Mouse (Mus musculus): ENCODE measurements around the gene Scaf1. TPM values are rescaled to one million over a fixed set of nuclear protein-coding genes. Genes with fewer than 3 reads are reported as not detected.

Gene Scaf1
- 67.6 and 79.5 TPM in 2 replicates for polyA plus RNA-seq (2012; rRNA removed; ENCODE audit: low replicate concordance)

DNA sequence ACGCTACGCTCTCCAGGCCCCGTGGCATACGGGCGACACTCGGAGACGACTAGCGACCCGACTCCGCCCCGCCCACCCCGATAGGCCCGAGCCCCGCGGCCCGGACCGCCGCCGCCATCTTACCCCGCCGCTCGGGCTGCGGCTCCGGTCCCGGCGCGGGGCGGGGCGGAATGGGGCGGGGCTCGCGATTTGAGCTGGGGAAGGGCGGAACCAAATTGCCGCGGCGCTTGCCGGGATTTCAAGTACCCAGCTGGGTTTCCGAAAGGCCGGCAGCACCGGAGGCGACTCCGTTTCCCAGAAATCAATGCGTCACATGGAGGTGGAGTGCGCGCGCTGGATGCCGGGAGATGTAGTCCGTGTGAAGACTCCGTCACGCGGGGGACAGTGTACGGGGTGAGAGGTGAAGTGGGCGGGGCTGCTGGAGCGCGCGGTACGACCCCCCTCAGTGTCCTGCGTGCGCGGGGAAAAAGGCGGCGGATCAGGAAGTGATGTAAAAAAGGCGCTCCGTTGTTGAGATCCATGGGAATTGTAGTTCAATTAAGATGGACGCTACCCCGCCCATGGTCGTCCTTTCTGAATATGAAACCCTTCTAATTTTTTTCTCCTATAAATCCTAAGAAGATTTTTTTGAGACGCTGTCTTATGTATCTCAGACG, at the start of gene Scaf1:
TSS of gene Scaf1 (minus strand) at position 407 of the 656 bp plus-strand sequence.

DNA sequence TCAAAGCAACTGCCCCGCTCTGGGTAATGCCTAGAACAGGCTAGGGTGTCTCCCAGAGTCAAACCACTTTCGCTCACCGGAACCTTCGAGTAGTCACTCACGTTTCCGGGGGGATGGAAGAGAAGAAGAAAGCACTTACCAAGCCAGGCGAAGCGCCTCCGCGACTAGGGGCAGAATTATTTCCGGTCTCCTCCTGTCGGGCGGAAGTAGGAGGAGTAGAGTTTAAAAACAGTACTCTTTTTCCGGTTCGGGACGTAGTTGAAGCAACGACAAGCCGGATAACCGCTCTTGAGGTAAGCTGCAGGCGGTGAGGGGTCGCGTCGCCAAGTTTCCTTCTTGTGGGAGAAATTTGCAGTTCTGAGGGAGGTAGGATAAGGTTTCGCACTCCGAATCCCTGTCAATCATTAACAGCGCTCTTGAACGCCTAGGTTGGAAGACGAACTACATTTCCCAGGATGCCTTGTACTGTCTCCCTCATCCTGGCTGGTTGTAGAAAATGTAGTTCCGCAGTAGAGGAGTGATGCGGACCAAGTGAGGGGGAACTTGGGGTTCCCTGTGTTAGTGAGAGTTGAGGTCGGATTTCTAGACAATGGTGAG, 46.2 kb upstream of the Scaf1 start, which contains the start of the genes Nosip and Prrg2:
TSS of gene Nosip (plus strand) at position 191 of the 597 bp plus-strand sequence.
TSS of gene Prrg2 (minus strand) at position 439 of the 597 bp plus-strand sequence.

DNA sequence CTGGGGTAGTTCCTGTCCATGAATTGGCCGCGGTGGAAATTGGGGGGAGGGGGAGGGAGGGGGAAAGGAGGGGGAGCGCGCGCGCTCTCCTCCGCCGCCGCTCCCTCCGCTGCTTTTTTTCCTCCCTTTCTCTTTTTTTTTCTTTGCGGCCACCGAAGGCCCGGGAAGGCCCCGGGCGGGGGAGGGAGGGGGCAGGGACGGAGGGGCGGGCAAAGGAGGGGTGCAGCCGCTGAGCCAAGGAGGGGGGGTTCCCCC, 36.6 kb upstream of the Scaf1 start, which contains the start of gene Prr12:
TSS of gene Prr12 (minus strand) at position 20 of the 255 bp plus-strand sequence.

DNA sequence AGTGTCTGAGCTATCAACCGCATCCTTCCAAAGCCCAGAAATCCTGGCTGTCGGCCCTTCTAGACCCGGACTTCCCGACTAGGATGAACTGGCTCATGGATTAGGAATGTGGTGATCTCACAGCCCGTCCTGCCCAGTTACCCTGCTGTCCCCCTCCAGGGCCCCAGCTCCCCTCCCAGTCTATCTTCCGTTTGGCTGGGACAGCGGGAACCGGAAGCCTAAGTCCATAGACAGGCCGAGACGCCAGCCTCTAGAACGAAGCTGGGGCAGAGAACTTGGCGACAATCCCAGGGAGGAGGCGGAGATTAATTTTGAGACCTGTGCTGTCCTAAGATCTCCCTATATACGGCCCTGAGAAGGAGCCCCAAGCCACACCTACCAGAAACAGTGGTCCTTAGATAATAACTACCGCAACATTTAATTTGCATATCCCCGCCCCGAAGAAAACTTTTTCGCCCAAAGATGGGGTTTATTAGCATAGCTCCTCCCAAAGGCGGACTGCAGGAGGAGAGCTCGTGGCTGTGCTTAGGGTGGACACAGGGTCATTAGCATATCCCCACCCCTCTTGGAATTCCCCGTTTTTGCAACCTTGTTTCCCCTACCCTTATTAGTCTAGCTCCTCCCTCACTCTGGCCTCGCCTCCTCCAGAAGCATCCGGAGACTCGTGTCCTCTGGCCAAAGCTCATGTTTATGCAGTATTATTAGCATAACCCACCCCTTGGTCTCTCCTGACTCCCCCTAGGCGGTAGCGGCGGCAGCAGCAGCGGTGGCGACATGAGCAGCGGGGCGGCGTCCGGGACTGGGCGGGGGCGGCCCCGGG, 1.3 kb upstream of the Scaf1 start, which contains the start of gene Rras:
TSS of gene Rras (plus strand) at position 720 of the 820 bp plus-strand sequence.

DNA sequence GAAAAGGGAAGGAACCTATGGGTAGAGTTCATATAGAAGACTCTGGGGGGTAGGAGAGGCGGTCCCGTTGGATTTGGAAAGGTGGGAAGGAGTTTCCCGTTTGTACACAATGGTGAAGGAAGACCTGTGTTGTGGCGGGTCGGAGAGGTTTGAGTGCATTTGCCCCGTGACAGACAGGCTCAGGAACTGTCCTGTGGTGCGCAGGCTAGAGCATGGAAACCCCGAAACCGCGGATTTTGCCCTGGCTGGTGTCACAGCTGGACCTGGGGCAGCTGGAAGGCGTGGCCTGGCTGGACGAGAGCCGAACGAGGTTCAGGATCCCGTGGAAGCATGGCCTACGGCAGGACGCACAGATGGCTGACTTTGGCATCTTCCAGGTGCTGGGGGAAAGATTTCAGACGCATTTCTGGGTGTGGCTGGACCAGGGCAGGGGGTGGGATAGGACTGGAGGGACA, 17.6 kb downstream of the Scaf1 start, which contains the start of gene Bcl2l12:
TSS of gene Bcl2l12 (minus strand) at position 212 of the 455 bp plus-strand sequence.

DNA sequence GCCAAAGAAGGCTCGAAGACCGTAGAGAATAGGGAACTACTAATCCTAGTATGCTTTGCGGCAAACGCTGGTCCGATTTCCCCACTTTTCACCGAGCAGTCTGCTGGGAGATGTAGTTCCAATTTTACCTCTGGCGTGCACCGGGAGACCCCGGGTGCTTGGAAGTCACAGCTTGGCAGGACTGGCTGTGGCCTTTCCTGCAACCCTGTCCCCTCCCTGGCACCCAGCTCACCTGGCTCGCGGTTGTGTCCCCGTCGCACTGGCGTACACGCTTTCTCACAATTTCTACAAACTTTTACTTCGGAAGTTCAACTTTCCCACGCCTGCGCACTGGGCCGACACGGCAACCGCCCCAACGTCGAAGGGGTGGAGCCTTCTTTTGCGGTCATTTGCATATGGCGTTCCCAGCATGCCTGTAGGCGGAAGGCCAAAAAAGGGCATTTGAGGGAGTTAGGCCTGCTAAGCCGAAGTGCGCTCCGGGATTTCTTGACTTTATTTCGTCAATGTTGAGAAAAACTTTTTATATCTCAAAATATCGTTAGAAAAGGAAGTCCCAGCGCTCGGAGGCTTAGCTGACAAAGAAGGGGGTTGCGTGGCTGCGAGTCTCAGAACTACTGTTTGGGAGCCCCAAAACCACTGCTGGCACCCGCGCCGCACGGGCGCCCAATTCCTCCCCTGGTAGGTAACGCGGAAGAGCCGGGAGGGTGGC, 18.8 kb downstream of the Scaf1 start, which contains the start of gene Irf3:
TSS of gene Irf3 (plus strand) at position 418 of the 709 bp plus-strand sequence.

DNA sequence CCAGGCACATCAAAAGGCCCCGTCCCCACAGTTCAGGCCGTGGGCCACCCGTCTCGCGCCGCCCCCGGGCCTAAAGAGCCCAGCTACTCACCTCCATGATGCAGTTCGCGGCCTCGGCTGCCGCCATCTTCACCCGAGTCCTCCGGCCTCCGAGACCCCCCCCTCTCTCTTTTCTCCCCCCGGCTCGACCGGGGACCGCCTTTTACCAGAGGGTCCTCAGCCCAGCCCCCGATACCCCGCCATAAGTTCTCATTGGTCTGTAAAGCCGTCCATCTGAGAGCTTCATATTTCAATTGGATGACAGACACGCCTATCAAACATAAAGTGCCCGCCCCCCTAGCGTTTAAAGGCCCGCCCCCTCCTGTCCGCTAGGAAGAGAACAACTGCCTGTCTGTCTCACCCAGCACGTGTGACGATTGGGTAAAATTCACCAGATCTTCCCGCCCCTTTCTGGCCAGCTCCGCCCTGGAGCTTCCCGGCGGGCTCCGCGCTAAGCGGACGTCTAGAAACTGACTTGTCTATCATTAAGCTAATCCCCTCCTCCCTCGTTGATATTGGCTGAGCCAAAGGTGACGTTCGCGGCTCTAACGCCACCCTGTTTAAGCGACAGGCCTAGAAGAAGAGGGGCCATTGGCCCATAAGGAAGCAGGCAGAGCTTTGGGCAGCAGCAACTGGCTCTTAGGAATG, 29.8 kb downstream of the Scaf1 start, which contains the start of gene Prmt1:
TSS of gene Prmt1 (minus strand) at position 377 of the 687 bp plus-strand sequence.

DNA sequence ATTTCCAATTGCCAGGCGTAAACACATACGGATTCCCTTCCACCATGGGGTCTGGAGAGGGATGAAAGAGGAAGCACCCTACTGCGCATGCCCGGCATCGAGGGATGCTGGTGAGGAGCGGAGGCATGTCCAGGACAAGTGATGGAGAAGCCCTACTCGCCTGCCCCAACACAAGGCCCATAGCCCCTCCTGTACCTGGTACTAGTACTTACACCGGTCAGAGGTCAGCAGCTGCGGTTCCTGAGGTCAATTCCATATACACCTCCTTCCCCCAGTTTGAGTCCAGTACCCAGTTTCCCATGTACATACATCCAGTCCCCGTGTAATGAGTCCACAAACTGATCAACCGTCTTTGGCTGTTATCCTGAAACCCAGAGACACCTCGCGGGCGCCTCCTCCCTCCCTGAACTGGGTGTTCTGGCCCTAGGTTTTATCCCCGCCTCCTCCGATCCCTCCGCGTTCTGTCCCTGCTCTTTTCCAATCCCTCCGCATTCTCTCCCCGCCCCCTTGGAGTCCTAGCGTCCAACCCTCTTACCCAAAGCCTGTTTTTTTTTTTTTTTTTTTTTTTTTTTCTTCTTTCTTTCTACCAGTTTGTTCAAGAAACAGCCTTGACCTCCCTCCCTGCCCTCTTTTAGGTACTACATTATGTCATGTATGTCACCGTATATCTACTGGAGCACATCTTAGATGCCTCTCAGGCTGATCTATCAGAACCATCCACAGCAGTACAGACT, 41.6 kb downstream of the Scaf1 start, which contains the start of gene Cpt1c:
TSS of gene Cpt1c (minus strand) at position 469 of the 734 bp plus-strand sequence.

Other genes with a start within 250 kb of the Scaf1 start
- gene Nup62, start 200.3 kb downstream of the Scaf1 start, polyA plus RNA-seq (2012; rRNA removed; ENCODE audit: low replicate concordance), result 35.6 and 77.6 TPM in 2 replicates
- gene Il4i1, start 200.0 kb downstream of the Scaf1 start, polyA plus RNA-seq (2012; rRNA removed; ENCODE audit: low replicate concordance), result 3.9 and 4.0 TPM in 2 replicates
- gene Atf5, start 199.7 kb downstream of the Scaf1 start, polyA plus RNA-seq (2012; rRNA removed; ENCODE audit: low replicate concordance), result 211 and 305 TPM in 2 replicates
- 87.7 and 129 TPM in 2 replicates for gene Akt1s1, start 167.4 kb downstream of the Scaf1 start, polyA plus RNA-seq (2012; rRNA removed; ENCODE audit: low replicate concordance)
- gene Tbc1d17, start 167.3 kb downstream of the Scaf1 start, polyA plus RNA-seq (2012; rRNA removed; ENCODE audit: low replicate concordance), result 125 and 126 TPM in 2 replicates
- 45.1 and 47.8 TPM in 2 replicates for gene Pnkp, start 159.2 kb downstream of the Scaf1 start, polyA plus RNA-seq (2012; rRNA removed; ENCODE audit: low replicate concordance)
- 245 and 426 TPM in 2 replicates for gene Ptov1, start 146.6 kb downstream of the Scaf1 start, polyA plus RNA-seq (2012; rRNA removed; ENCODE audit: low replicate concordance)
- gene Med25, start 123.7 kb downstream of the Scaf1 start, polyA plus RNA-seq (2012; rRNA removed; ENCODE audit: low replicate concordance), result 93.4 and 172 TPM in 2 replicates
- 48.5 and 82.0 TPM in 2 replicates for gene Fuz, start 120.3 kb downstream of the Scaf1 start, polyA plus RNA-seq (2012; rRNA removed; ENCODE audit: low replicate concordance)
- gene Ap2a1, start 86.9 kb downstream of the Scaf1 start, polyA plus RNA-seq (2012; rRNA removed; ENCODE audit: low replicate concordance), result 91.4 and 108 TPM in 2 replicates
- gene Tsks, start 73.2 kb downstream of the Scaf1 start, polyA plus RNA-seq (2012; rRNA removed; ENCODE audit: low replicate concordance), result 0.21 and 0.22 TPM in 2 replicates
- 21.7 and 88.9 TPM in 2 replicates for gene Cpt1c, start 41.5 kb downstream of the Scaf1 start, polyA plus RNA-seq (2012; rRNA removed; ENCODE audit: low replicate concordance)
- 148 and 347 TPM in 2 replicates for gene Prmt1, start 29.8 kb downstream of the Scaf1 start, polyA plus RNA-seq (2012; rRNA removed; ENCODE audit: low replicate concordance)
- 111 and 156 TPM in 2 replicates for gene Irf3, start 18.7 kb downstream of the Scaf1 start, polyA plus RNA-seq (2012; rRNA removed; ENCODE audit: low replicate concordance)
- gene Bcl2l12, start 17.7 kb downstream of the Scaf1 start, polyA plus RNA-seq (2012; rRNA removed; ENCODE audit: low replicate concordance), result 30.2 and 45.2 TPM in 2 replicates
- gene Rras, start 1.6 kb upstream of the Scaf1 start, polyA plus RNA-seq (2012; rRNA removed; ENCODE audit: low replicate concordance), result 286 and 584 TPM in 2 replicates
- 8.6 and 15.5 TPM in 2 replicates for gene Prr12, start 36.5 kb upstream of the Scaf1 start, polyA plus RNA-seq (2012; rRNA removed; ENCODE audit: low replicate concordance)
- 68.3 and 84.1 TPM in 2 replicates for gene Nosip, start 46.1 kb upstream of the Scaf1 start, polyA plus RNA-seq (2012; rRNA removed; ENCODE audit: low replicate concordance)
- gene Prrg2, start 46.3 kb upstream of the Scaf1 start, polyA plus RNA-seq (2012; rRNA removed; ENCODE audit: low replicate concordance), result 73.3 and 99.8 TPM in 2 replicates
- gene Rcn3, start 75.9 kb upstream of the Scaf1 start, polyA plus RNA-seq (2012; rRNA removed; ENCODE audit: low replicate concordance), result 89.2 and 448 TPM in 2 replicates
- 195 and 315 TPM in 2 replicates for gene Fcgrt, start 87.5 kb upstream of the Scaf1 start, polyA plus RNA-seq (2012; rRNA removed; ENCODE audit: low replicate concordance)
- gene Rps11, start 108.1 kb upstream of the Scaf1 start, polyA plus RNA-seq (2012; rRNA removed; ENCODE audit: low replicate concordance), result 294 and 506 TPM in 2 replicates
- gene Rpl13a, start 112.4 kb upstream of the Scaf1 start, polyA plus RNA-seq (2012; rRNA removed; ENCODE audit: low replicate concordance), result 1,583 and 3,800 TPM in 2 replicates
- gene Gm45713, start 119.9 kb upstream of the Scaf1 start, polyA plus RNA-seq (2012; rRNA removed; ENCODE audit: low replicate concordance), result 5.4 and 12.9 TPM in 2 replicates
- gene Flt3l, start 120.1 kb upstream of the Scaf1 start, polyA plus RNA-seq (2012; rRNA removed; ENCODE audit: low replicate concordance), result 62.3 and 91.9 TPM in 2 replicates
- 64.1 and 64.9 TPM in 2 replicates for gene Pih1d1, start 137.9 kb upstream of the Scaf1 start, polyA plus RNA-seq (2012; rRNA removed; ENCODE audit: low replicate concordance)
- gene Aldh16a1, start 138.2 kb upstream of the Scaf1 start, polyA plus RNA-seq (2012; rRNA removed; ENCODE audit: low replicate concordance), result 35.1 and 56.5 TPM in 2 replicates
- 0.08 TPM in 1 of 2 replicates, not detected in the other for gene Slc17a7, start 147.6 kb upstream of the Scaf1 start, polyA plus RNA-seq (2012; rRNA removed; ENCODE audit: low replicate concordance)
- not detected in 2 replicates for gene Gfy, start 163.2 kb upstream of the Scaf1 start, polyA plus RNA-seq (2012; rRNA removed; ENCODE audit: low replicate concordance)
- not detected in 2 replicates for gene Pth2, start 164.6 kb upstream of the Scaf1 start, polyA plus RNA-seq (2012; rRNA removed; ENCODE audit: low replicate concordance)
- 0.09 and 0.14 TPM in 2 replicates for gene Ccdc155, start 188.5 kb upstream of the Scaf1 start, polyA plus RNA-seq (2012; rRNA removed; ENCODE audit: low replicate concordance)
- 0.17 and 0.73 TPM in 2 replicates for gene Dkkl1, start 195.8 kb upstream of the Scaf1 start, polyA plus RNA-seq (2012; rRNA removed; ENCODE audit: low replicate concordance)
- 30.9 and 110 TPM in 2 replicates for gene Tead2, start 199.4 kb upstream of the Scaf1 start, polyA plus RNA-seq (2012; rRNA removed; ENCODE audit: low replicate concordance)
- gene Cd37, start 222.8 kb upstream of the Scaf1 start, polyA plus RNA-seq (2012; rRNA removed; ENCODE audit: low replicate concordance), result 37.7 and 42.8 TPM in 2 replicates
- not detected in 2 replicates for gene Slc6a16, start 224.7 kb upstream of the Scaf1 start, polyA plus RNA-seq (2012; rRNA removed; ENCODE audit: low replicate concordance)